Mouse (Mus musculus): ENCODE results near the gene 6430571L13Rik. TPM values are rescaled to one million over a fixed set of nuclear protein-coding genes. Genes with fewer than 3 reads are reported as not detected.
"Not testable (repeated sequence)": the region's sequence is repeated elsewhere in the genome, so short reads cannot be mapped to it uniquely, and the experiment has no call there.

Gene 6430571L13Rik
- polyA plus RNA-seq, 1 experiment from 2014 or later = 0.14 TPM

DNA sequence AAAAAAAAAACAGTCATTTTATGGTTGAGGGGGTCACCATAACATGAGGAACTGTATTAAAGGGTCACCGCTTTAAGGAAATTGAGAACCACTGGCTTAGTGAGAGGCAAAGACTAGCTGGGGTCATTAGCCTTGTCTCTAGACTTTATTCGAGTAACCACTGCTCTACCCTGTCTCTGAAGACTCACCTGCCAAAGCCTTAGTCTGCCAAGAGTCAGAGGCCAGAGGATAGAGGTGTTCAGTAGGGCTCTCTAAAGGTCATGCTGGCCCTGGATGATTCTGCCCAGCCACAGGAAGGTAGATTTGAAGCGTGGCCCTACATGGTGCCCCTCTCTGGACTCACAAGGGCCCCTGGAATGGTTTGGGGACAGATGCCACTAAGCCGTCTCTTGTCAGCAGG lies 35.4 kb upstream of the 6430571L13Rik start:
- Histone ChIP-seq H3K9me3 (ENCODE audit: control insufficient read depth) (no peaks in the 10 kb centered on the region), H3K4me2 (replicated peaks; ENCODE audit: low read depth) (no peak overlapping the region), H3K4me3 (ENCODE audit: low read depth, low read length) (no peak overlapping the region), H3K27me3 (replicated peaks; ENCODE audit: control insufficient read depth, insufficient read depth, low read length) (no peaks in the 10 kb centered on the region), H3K27ac (ENCODE audit: low read depth, low read length) (no peak overlapping the region), H3K9ac (ENCODE audit: low read depth, low read length) (no peak overlapping the region), H3K36me3 (ENCODE audit: control insufficient read depth, insufficient read depth) (peaks cover 30% of the 10 kb centered on the region), H3K4me1 (replicated peaks; ENCODE audit: control insufficient read depth, insufficient read depth, low read length) (peaks cover 14% of the 10 kb centered on the region; the same call in 1 of the 2 replicates)
- 72% methylated on average over 4 of the region's 4 CpGs for WGBS
- no peak for TF ChIP-seq CTCF (IDR thresholded peaks at IDR 0.05; ENCODE audit: low read depth)
- no peak for ATAC-seq

DNA sequence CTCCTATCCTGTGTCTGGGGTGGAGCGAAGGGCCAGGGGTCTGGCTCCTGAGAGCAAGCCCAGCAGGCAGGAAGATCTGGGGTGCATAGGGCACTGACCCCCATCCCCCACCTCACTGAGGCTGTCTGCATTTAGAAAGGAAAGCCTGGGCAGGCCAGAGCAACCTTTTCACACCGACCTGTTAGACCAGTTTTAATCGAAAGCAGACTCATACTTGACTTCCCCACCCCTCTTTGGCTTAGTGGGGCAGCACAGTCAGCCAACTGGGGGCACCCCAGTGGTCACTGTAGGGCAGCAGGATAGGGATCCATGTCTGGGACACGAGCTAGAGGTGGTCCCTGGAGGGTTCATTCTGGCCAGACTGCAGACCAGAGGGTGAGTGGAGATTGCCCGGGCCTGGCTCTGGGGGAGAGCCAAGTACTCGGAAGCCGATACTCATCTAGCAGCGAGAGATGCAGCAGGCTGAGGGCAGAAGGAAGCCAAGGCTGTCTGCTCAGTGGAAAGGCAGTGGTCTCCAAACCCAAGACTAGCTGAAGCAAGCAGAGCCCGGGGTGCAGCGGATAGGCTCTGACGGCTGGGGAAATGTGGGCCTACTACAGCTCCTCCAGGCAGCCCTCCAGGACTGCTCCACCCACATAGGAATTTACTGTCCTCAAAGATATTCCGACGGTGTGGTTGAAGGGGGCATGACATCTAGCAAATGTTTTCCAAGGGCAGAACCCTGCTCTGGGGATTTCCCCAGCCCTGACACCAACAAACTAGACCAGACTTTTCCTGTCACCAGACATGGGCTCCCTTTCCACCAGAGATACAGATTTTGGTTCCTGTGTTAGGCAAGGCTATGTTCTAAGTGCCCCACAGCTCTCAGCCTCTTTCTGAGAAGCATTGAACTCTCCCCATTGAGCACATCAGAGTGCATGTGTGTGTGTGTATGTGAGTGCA lies 34.5 kb upstream of the 6430571L13Rik start:
- no peak overlapping the region for H3K4me3 ChIP-seq (ENCODE audit: low read depth, low read length)
- 40% methylated on average over 13 of the region's 13 CpGs for WGBS

DNA sequence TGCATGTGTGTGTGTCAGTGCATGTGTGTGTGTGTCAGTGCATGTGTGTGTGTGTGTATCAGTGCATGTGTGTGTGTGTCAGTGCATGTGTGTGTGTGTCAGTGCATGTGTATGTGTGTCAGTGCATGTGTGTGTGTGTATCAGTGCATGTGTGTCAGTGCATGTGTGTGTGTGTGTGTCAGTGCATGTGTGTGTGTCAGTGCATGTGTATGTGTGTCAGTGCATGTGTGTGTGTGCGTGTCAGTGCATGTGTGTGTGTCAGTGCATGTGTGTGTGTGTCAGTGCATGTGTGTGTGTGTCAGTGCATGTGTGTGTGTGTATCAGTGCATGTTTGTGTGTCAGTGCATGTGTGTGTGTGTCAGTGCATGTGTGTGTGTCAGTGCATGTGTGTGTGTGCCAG lies 33.7 kb upstream of the 6430571L13Rik start:
- H3K27me3 ChIP-seq (replicated peaks; ENCODE audit: control insufficient read depth, insufficient read depth, low read length); ATAC-seq; H3K27ac ChIP-seq (ENCODE audit: low read depth, low read length); H3K9me3 ChIP-seq (ENCODE audit: control insufficient read depth); H3K9ac ChIP-seq (ENCODE audit: low read depth, low read length); H3K4me2 ChIP-seq (replicated peaks; ENCODE audit: low read depth); H3K4me3 ChIP-seq (ENCODE audit: low read depth, low read length): not testable (repeated sequence)
- 95% methylated on average over 1 of the region's 1 CpGs for WGBS
- Histone ChIP-seq H3K4me1 (replicated peaks; ENCODE audit: control insufficient read depth, insufficient read depth, low read length) (peaks cover 14% of the 10 kb centered on the region; the same call in 1 of the 2 replicates), H3K36me3 (ENCODE audit: control insufficient read depth, insufficient read depth) (peaks cover 13% of the 10 kb centered on the region)

More for the DNA sequence above, 34.5 kb upstream of the 6430571L13Rik start:
- H3K9ac ChIP-seq (ENCODE audit: low read depth, low read length) = no peak overlapping the region
- H3K4me1 ChIP-seq (replicated peaks; ENCODE audit: control insufficient read depth, insufficient read depth, low read length) = peaks cover 14% of the 10 kb centered on the region; the same call in 1 of the 2 replicates
- ATAC-seq = no peak
- no peaks in the 10 kb centered on the region for H3K9me3 ChIP-seq (ENCODE audit: control insufficient read depth)
- peaks cover 21% of the 10 kb centered on the region for H3K36me3 ChIP-seq (ENCODE audit: control insufficient read depth, insufficient read depth)
- no peak for TF ChIP-seq CTCF (IDR thresholded peaks at IDR 0.05; ENCODE audit: low read depth)
- no peak overlapping the region for H3K27ac ChIP-seq (ENCODE audit: low read depth, low read length)
- no peaks in the 10 kb centered on the region for H3K27me3 ChIP-seq (replicated peaks; ENCODE audit: control insufficient read depth, insufficient read depth, low read length)
- no peak overlapping the region for H3K4me2 ChIP-seq (replicated peaks; ENCODE audit: low read depth)

GRCm38 (mm10) chr9:107307099-107307872 lies 33.1 kb upstream of the 6430571L13Rik start:
- Histone ChIP-seq H3K4me3 (ENCODE audit: low read depth, low read length) (no peak overlapping the region), H3K9ac (ENCODE audit: low read depth, low read length) (no peak overlapping the region), H3K36me3 (ENCODE audit: control insufficient read depth, insufficient read depth) (peaks cover 10% of the 10 kb centered on the region; the same call in 1 of the 2 replicates), H3K27ac (ENCODE audit: low read depth, low read length) (peak overlapping the region; percentile 21; the same call in 1 of the 2 replicates), H3K4me2 (replicated peaks; ENCODE audit: low read depth) (peak overlapping the region; percentile 30; the same call in 1 of the 2 replicates), H3K4me1 (replicated peaks; ENCODE audit: control insufficient read depth, insufficient read depth, low read length) (peaks cover 14% of the 10 kb centered on the region; the same call in 1 of the 2 replicates), H3K9me3 (ENCODE audit: control insufficient read depth) (no peaks in the 10 kb centered on the region), H3K27me3 (replicated peaks; ENCODE audit: control insufficient read depth, insufficient read depth, low read length) (no peaks in the 10 kb centered on the region)
- no peak for ATAC-seq
- 49% methylated on average over 11 of the region's 11 CpGs for WGBS
- peak; percentile 33 for TF ChIP-seq CTCF (IDR thresholded peaks at IDR 0.05; ENCODE audit: low read depth)

- ATAC-seq = peak; percentile 20; the same call in 1 of the 2 replicates
- H3K27ac ChIP-seq (ENCODE audit: low read depth, low read length) = peak overlapping the region; percentile 21; the same call in 1 of the 2 replicates
- H3K4me3 ChIP-seq (ENCODE audit: low read depth, low read length) = no peak overlapping the region
- TF ChIP-seq CTCF (IDR thresholded peaks at IDR 0.05; ENCODE audit: low read depth) = no peak
- no peak overlapping the region for H3K9ac ChIP-seq (ENCODE audit: low read depth, low read length)
- peaks cover 6% of the 10 kb centered on the region; the same call in 1 of the 2 replicates for H3K36me3 ChIP-seq (ENCODE audit: control insufficient read depth, insufficient read depth)
- H3K4me2 ChIP-seq (replicated peaks; ENCODE audit: low read depth) = 0 out of 2 replicates have a peak overlapping the region, but pooled peaks have one; percentile 30
- H3K9me3 ChIP-seq (ENCODE audit: control insufficient read depth) = no peaks in the 10 kb centered on the region
- H3K27me3 ChIP-seq (replicated peaks; ENCODE audit: control insufficient read depth, insufficient read depth, low read length) = no peaks in the 10 kb centered on the region
- WGBS = 11% methylated on average over 12 of the region's 12 CpGs
- peaks cover 16% of the 10 kb centered on the region for H3K4me1 ChIP-seq (replicated peaks; ENCODE audit: control insufficient read depth, insufficient read depth, low read length)
These were observed 32.5 kb upstream of the 6430571L13Rik start for GRCm38 (mm10) chr9:107307886-107308285.

All from intestine, postnatal 0 days (tissue).